Mouse (Mus musculus) c-Kit-positive CD71-negative TER-119-negative erythroid progenitor cells, embryonic 14.5 days (primary cell): ENCODE results near the gene Pawr.

Experiments
- DNase-seq: peaks from one replicate; pipeline ENCODE4 v3.0.0-alpha.2; 2013; ENCODE audit warnings: low read depth

Pawr gene

GRCm38 (mm10) chr10:108443931-108444876 lies 112.3 kb downstream of the Pawr start:
- DNase-seq, result no peak

GRCm38 (mm10) chr10:108445123-108445522 lies 113.2 kb downstream of the Pawr start:
- DNase-seq, result no peak

- no peak for DNase-seq
These were observed 113.7 kb downstream of the Pawr start for GRCm38 (mm10) chr10:108445606-108446005.

GRCm38 (mm10) chr10:108446041-108446931 lies 114.4 kb downstream of the Pawr start:
- DNase-seq, result peak; percentile 50

- no peak for DNase-seq
These were observed 115.3 kb downstream of the Pawr start for GRCm38 (mm10) chr10:108447211-108447610.

- no peak for DNase-seq
These were observed 116.5 kb downstream of the Pawr start for GRCm38 (mm10) chr10:108448421-108448820.

- DNase-seq, result no peak
These were observed 118.5 kb downstream of the Pawr start for GRCm38 (mm10) chr10:108450401-108450800.

GRCm38 (mm10) chr10:108451516-108451915 lies 119.6 kb downstream of the Pawr start:
- DNase-seq, result no peak

GRCm38 (mm10) chr10:108452421-108452820 lies 120.5 kb downstream of the Pawr start:
- DNase-seq, result no peak

GRCm38 (mm10) chr10:108453561-108453960 lies 121.6 kb downstream of the Pawr start:
- no peak for DNase-seq

GRCm38 (mm10) chr10:108454691-108455117 lies 122.8 kb downstream of the Pawr start:
- DNase-seq, result no peak

GRCm38 (mm10) chr10:108455204-108455603 lies 123.3 kb downstream of the Pawr start:
- no peak for DNase-seq

GRCm38 (mm10) chr10:108455883-108456282 lies 124.0 kb downstream of the Pawr start:
- DNase-seq, result no peak

- no peak for DNase-seq
These were observed 125.1 kb downstream of the Pawr start for GRCm38 (mm10) chr10:108457054-108457453.

GRCm38 (mm10) chr10:108461862-108462261 lies 129.9 kb downstream of the Pawr start:
- no peak for DNase-seq
